Mouse (Mus musculus): Measurements from ENCODE around the gene Klrd1. TPM values are rescaled to one million over a fixed set of nuclear protein-coding genes. Genes with fewer than 3 reads are reported as not detected.
A peak's percentile ranks its signal among the peaks of the same experiment; 100 is the strongest.
"Not testable (repeated sequence)": the region's sequence is repeated elsewhere in the genome, so short reads cannot be mapped to it uniquely, and the experiment has no call there.

The Klrd1 gene
- 9.6 TPM in 1 of 2 replicates, not detected in the other for total RNA-seq (2014; fragmentation: Nextera tagmentation)
- total RNA-seq (2017) = 0.34 TPM in 1 of 2 replicates, not detected in the other

DNA sequence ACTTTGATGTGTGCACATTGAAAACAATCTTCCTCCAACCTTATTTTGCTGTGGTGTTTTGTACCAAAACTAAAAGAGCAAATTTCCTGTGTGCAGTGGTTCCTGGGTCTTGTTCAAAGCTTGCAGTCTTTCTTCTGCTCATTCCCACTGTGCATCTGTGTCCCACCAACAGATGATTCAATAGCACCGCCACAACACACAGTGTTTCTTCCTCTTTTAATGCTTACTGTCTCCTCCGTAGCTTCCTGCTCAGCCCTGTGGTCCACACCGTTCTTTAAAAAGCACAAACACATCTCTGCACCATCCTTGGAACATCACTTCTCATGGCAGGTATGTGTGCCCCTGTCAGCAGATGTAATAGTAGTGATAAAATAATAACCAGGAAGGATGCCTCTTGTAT lies at the start of gene Klrd1:
Gene Klrd1, plus strand, starts transcription at position 275 of the 400 bp plus-strand sequence.
- ATAC-seq (replicated peaks; ENCODE audit: poor library complexity, severe bottlenecking) = peak; percentile 98

DNA sequence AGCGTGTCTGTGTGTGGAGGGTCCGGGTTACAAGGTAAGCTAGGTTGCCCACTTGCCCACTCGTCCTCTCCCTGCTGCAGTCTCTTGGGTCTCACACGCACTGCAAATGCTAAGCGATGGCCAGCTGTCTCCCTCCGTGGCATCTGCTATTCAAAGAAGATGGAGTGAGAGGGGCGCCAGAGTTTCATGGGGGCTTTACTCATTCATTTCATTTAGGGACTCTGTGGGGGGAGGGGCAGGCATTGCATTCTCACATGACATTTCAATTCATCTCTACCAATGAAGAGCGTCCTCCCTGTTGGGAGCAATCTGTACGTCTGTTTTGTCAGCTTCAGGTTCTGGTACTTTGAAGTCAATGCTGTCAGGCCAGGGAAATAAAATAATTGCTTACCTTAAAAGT lies 49.7 kb upstream of the Klrd1 start:
- ATAC-seq (replicated peaks; ENCODE audit: poor library complexity, severe bottlenecking) = no peak

DNA sequence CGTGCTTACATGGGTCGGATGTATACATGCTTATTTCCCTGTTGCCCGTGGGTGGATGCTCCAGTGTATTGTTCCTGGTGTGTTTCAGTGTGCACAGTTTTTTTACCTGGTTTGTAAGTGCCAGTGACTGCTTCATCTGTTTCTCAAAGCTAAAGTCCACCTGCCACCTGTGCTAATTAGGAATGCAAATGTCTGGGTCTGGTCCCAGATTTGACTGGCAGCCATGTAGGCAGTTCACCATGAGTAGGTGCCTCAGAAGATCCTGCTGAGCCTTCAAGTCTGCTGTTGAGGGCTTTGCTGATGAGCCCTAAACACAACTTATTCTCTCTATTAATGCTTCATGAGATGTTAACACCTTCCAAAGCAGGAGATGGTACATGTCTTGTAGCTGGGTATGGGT lies 49.0 kb upstream of the Klrd1 start:
- ATAC-seq (replicated peaks; ENCODE audit: poor library complexity, severe bottlenecking) = no peak

DNA sequence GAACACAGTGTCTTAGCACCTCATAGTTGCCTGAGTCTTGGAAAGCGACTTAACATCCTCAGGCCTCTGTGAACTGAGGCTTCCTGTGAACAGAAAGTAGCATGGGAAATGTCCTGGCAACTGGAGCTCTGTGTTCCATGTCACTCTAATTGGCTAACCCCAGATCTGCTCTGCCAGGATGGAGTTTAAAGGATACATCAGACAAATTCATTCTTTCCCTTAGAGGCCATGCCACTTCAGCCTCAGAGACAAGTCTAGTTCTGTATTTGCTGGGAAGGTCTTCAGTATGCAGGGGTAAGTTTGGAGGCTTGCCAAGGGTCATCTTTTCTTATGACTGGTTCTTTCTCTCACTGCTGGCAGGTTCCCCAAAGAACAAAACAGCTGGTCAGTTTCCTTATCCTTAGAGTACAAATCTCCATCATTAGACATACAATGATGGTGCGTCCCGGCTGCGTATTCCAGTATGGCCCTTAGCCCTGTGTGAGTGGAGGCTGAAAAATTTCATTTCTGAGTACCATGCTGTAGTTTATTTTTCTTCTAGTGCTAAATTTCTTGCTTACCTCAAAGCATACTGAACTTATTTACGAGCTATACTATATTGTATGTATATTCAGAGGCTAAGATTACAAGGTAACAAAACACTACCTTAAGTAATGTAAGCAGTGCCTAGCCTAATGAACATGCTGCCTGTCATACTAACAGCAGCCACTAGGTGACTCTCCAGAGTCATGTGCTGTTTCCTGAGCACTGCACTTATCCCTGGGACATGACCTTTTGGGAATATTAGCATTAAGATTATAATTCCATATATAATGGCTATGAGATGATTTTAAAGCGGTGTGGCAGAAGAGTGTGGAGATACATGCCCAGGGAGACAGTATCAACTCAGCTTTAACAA lies 47.6 kb upstream of the Klrd1 start:
- ATAC-seq (replicated peaks; ENCODE audit: poor library complexity, severe bottlenecking) = peak; percentile 68

DNA sequence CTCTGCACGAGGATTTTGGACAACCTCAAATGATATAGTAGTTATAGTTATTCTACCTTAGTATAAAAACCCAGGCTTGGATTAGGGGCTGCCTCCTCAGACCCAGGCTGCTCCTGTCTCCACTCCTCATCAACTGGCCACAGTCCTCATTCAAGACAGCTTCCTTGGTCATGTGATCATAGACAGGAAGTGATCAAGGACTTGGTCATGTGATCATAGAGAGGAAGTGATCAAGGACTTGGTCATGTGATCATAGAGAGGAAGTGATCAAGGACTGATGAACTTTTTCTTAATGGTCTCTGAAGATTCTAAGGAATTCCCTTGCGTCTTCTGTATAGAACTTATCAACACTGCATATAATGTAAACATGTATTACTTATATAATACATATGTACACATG lies 44.3 kb upstream of the Klrd1 start:
- no peak for ATAC-seq (replicated peaks; ENCODE audit: poor library complexity, severe bottlenecking)

DNA sequence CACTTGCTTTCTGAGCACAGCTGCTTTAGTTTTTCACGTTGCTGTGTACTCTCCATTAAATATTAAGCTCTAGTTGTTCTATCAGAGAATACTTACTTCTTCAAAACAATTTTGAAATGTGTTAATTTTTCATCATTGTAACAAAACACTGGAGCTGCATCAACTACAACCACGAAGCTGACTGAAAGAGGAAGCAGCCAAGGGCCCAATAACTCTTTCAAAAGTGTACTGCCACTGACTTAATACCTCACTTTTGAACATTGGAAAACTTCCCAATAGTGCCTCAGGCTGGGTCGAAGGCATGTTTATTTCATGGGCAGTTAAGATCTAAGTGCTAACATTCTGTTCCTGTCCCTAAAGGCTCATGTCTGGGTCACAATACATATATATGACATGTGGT lies 43.6 kb upstream of the Klrd1 start:
- ATAC-seq (replicated peaks; ENCODE audit: poor library complexity, severe bottlenecking) = peak; percentile 77

DNA sequence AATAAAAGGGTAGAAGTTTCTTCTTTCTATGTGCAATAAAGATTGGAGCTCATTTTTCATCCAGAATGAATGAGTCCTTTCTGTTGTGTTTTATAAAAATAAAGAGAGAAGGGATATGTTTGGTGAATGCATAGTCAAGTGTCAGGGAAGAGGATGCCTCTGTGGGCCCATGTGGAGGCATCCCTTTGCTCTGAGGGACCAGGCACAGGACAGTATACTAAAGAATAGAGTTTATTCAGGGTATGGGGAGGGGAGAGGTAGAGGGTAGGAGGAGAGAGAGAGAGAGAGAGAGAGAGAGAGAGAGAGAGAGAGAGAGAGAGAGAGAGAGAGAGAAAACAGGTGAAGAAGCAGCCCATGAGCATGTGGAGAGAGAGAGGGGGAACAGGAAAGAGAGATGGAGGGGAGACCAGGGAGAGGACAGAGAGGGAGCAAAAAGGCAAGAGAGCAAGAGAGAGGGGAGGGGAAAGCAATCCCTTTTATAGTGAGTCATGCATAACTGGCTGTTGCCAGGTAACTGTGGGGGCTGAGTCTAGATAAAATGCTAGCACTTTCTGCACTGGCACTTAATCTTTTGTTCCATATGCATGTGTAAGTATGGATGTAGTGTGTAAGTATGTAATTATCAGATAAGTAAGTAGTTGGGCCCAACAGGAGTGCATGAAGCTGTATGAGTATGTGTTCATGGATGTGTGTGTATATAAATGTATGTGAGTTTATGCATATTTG lies 34.1 kb upstream of the Klrd1 start:
- ATAC-seq (replicated peaks; ENCODE audit: poor library complexity, severe bottlenecking) = no peak

DNA sequence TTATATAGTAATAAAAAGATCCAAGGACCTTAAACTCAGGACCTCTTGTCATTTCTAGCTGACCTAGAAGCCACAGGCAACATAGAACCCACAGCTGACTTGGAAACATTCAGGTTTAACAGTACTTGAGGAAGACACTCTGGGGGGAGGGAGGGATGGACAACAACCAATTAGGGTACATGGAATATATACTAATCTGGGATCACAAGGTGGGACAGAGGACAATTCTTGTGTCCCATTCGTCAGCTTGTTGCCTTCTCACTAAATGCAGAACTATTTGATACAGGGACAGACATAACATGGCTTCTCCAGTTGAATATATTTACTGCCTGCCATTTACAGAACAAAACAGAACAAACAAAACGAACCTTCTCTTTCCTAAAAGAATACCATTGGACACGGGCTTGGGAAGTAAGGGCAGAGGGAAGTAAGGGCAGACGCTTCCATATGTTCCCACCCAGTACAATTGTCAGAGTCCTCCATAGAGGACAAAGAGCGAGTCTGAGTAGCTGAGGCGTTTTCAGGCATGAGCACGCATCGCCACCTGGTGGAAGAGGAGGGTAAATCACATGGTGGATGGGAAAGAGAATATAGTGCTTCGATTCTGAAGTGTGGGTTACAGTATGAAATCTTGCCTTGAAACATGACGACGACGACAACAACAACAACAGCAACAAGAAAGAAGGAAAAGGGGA lies 32.5 kb upstream of the Klrd1 start:
- peak; percentile 98 for ATAC-seq (replicated peaks; ENCODE audit: poor library complexity, severe bottlenecking)

DNA sequence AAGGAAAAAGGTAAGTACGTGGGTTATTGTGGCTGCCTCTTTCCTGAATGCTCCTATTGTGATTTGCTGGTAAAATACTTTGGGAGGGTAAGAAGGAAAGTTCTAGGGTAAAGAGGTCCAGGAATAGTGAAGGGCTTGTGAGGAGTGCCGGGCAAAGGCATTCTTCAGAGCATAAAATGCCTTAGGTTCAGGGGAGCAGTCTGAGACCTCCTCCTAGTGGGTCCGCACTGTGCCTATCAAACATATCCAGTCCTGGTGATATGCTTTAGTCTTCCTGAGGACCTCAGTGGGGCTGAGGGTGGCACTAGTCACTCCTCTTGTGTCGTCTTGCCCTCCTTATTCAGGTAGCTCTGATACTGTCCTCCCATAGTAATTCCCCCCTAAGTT lies 31.9 kb upstream of the Klrd1 start:
- no peak for ATAC-seq (replicated peaks; ENCODE audit: poor library complexity, severe bottlenecking)

DNA sequence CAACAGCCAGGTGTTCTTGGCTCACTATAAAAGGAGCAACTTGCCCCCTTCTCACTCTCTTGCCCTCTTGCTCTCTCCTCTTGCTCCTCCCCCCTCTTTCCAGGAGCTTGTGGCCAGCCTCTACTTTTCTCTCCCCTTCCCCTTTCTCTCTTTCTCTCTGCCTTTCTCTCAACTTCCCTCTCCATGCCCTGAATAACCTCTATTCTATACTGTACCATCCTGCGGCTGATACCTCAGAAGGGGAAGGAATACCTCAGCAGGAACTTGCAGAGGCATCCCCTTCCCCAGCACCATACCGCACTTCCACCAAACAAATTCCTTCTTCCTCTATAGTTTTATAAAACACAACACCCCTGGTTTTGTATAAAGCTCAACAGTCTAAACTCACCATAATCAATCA lies 26.3 kb upstream of the Klrd1 start:
- peak; percentile 99 for ATAC-seq (replicated peaks; ENCODE audit: poor library complexity, severe bottlenecking)

DNA sequence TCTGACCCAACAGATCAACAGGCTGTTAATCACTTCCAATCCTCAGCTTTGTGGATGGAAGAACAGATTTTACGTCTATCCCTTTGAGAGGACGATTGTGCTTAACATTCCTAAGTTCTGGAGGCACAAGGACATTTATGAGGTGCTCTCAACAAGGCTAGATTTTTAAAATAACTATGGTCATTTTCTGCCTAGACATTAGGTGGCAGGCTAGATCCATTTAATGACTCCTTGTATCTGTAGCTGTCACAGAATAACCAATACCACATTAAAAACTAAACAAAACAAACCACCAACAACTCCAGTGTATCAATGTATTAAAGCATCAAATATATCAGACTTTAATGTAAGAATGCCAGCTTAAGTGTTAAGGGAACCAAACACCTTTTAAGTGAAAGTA lies 16.3 kb upstream of the Klrd1 start:
- ATAC-seq (replicated peaks; ENCODE audit: poor library complexity, severe bottlenecking) = peak; percentile 50; the same call in 1 of the 2 replicates

DNA sequence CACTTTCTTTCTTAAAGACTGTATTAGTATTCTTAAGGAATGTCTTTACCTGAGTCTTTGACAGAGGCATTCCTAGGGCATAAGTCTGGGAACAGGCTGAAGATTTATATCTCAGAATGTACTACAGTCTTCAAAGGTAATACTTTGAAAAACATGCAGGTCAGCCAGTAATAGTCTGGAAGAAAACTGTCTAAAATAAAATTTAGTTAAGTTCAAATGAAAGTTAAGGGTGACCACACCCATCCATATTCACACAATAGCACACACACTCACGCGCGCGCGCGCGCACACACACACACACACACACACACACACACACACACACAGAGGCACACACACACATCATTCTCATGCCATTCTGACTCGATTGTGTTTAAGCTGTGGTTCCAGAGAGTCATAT lies 14.0 kb upstream of the Klrd1 start, which contains the start of gene Klre1:
Gene Klre1, plus strand, starts transcription at position 301 of the 400 bp plus-strand sequence.
- ATAC-seq (replicated peaks; ENCODE audit: poor library complexity, severe bottlenecking) = no peak

DNA sequence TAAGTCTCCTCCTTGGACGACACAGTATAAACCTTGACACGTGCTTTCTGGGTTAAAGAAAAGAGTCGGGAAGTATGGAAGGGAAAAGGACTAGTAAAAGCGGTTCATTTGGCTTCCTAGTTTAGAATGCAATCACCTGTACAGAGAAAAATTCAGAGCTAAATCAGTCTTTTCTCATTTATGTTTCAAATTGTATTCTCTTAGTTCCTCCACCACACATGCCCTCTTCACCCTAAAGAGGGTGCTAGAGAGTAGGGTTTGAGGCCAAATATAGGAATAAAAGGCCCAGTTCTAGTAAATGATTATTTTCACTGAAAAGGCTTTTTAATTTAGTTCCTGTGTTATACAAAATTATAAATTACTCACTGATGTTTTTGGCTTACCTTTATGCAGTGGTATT lies 10.3 kb upstream of the Klrd1 start:
- ATAC-seq (replicated peaks; ENCODE audit: poor library complexity, severe bottlenecking) = peak; percentile 74

DNA sequence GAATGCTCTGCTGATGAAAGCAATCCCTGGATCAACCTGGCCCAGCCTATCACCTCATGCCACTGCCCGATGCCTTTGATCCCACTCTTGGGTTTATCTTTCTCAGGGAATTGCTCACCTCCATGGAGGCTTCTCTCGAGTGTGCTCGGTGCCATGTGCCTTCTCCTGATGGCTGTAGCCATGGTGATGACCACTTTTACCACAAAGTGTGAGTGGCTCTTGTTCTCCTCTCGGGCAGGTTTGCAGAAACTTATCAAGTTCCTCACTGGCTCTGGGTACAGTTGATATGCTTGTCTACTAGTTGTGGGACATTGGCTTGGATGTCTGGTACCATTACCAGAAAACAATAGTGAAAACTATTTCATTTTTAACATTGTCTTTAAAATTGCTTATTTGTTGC lies 9.7 kb upstream of the Klrd1 start:
- peak; percentile 69 for ATAC-seq (replicated peaks; ENCODE audit: poor library complexity, severe bottlenecking)

DNA sequence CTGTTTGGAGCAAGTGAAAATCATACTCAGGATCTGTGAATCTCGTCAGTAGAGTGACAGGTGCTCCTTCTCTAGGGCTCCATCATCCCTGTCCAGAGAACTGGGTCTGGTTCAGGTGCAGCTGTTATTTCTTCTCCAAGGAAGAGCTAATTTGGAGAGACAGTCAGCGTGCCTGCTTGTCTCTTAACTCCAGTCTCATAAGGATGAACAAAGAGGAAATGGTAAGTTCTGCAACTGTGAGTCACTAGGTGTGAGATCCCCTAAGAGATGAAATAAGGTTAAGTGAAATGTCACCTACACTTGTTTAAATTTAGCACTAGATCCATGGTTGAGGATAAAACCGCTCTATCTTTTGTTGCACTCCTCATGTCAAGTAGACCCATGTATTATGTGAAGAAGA lies 8.6 kb upstream of the Klrd1 start:
- ATAC-seq (replicated peaks; ENCODE audit: poor library complexity, severe bottlenecking) = peak; percentile 72

DNA sequence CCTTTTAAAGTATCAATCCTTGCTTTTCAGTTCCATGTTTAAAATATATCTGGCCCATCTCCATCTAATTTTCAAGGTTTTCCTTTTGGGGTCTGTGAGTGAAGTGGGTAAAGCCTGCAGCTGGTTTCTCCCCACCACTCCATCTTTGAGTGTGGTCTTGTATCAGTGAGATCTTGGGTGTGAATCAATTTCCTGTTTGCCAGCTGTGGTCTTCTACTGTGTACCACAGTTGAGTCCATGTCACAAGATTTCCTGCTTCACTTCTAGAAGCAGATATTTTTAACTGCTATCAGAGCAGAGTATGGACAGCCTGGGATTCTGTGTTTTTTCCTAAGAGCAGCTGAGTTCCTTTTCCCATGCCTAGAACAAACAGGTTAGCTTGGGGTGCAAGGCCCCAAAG lies 16.8 kb downstream of the Klrd1 start:
- peak; percentile 95 for ATAC-seq (replicated peaks; ENCODE audit: poor library complexity, severe bottlenecking)

DNA sequence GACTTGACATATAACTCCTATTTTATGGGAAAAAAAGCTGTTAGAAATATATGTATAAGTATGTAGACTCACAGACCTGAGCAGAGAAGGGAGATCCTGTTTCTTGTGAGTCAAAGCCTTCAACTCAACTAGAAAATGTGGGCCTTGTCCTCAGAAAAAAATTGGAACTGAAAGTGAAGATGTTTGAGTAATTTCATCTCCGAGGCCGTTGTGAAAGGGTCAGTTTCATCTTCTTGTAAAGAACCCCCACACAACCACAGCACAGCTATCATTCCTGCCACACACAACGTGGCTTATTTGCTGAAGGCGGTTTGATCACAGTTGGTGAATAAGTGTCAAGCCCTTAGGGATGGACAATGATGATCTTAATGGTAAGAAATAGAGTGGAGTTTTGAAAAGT lies 32.2 kb downstream of the Klrd1 start, which contains the start of gene Klrk1:
Gene Klrk1, minus strand, starts transcription at position 130 of the 400 bp plus-strand sequence.
- ATAC-seq (replicated peaks; ENCODE audit: poor library complexity, severe bottlenecking) = peak; percentile 97

DNA sequence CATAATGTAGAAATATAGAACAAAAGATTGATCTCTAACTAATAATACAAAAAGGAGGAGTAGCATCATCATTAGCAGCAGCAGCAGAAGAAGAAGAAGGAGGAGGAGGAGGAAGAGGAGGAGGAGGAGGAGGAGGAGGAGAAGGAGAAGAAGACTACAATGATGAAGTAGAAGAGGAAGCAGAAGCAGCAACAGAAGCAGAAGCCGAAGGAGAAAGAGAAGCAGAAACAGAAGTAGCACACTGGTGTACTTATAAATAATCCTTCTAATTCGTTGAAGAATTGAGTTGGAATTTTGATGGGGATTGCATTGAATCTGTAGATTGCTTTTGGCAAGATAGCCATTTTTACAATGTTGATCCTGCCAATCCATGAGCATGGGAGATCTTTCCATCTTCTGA lies 39.5 kb downstream of the Klrd1 start:
- peak; percentile 56 for ATAC-seq (replicated peaks; ENCODE audit: poor library complexity, severe bottlenecking)

DNA sequence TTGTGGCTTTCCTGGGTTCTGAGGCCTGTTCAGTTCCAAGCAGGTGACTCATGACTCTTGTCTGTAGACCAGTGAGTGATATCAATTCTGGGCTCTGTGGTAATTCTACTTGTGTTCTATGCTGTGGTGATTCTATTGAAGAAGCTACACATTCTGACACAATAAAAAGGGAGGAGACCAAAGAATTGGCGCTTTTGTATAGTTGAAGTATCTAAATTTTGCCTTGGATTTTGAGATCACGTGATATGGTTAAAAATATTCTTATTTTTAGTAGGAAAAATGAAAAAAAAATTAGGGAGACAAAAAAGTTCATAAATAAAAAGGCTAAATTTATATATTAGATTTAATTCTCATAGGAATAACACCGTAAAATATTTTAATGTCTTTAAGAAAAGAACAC lies 51.7 kb downstream of the Klrd1 start, which contains the start of gene Klrc3:
Gene Klrc3, minus strand, starts transcription at position 101 of the 400 bp plus-strand sequence.
- ATAC-seq (replicated peaks; ENCODE audit: poor library complexity, severe bottlenecking) = not testable (repeated sequence)

DNA sequence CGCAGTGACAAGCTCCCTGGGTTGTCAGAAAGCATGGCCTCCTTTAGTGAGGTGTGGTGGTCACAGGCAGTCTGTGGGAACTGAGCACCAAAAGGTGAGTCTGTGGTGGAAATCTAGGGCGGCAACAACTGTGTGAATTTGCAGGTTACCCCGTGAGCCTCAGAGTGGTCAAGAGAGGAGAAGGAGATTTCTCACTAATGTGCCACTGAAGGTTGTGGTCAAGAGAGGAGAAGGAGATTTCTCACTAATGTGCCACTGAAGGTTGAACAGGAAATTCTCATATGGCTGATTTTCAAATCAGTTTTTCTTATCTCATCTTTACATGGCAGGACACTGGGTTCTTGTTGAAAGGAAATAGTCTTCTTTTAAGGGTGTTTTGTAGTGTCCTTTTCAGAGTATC lies 52.5 kb downstream of the Klrd1 start:
- ATAC-seq (replicated peaks; ENCODE audit: poor library complexity, severe bottlenecking) = not testable (repeated sequence)

Data from granulocyte monocyte progenitor cell, adult 5-6 weeks (primary cell).